In genomic region chr13:110184963-110185685, GRCm38 (mm10) we compare ENCODE assay signal across 21 mouse cellular contexts.
DNase-seq lines count a peak whose midpoint lies in the region; ATAC-seq lines count a peak whose summit lies in the region.
"Had no signal": no experiment of that assay in that cellular context is flagged by ENCODE, and none has a peak within 500 bp of the region (broad histone marks: within the 10 kb centered on the region; RNA-seq: fewer than 3 reads in every experiment).

No protein-coding gene starts in this region.

- no peak overlapping the region for H3K4me3 ChIP-seq in midbrain, embryonic 13.5 days (replicated peaks)
- no peak overlapping the region for H3K4me3 ChIP-seq in midbrain, embryonic 11.5 days (ENCODE audit: low read depth, low read length)
- H3K4me3 ChIP-seq: embryonic facial prominence, embryonic 12.5 days; hindbrain, embryonic 10.5 days; kidney, embryonic 15.5 days; stomach, embryonic 15.5 days had no signal

- WGBS in midbrain, embryonic 13.5 days: 69% methylated on average over 4 of the region's 4 CpGs
- 78% methylated on average over 4 of the region's 4 CpGs for WGBS in midbrain, embryonic 11.5 days

- no peak overlapping the region for H3K4me2 ChIP-seq in midbrain, embryonic 13.5 days (replicated peaks)
- no peak overlapping the region for H3K4me2 ChIP-seq in midbrain, embryonic 11.5 days
- H3K4me2 ChIP-seq: embryonic facial prominence, embryonic 12.5 days; kidney, embryonic 15.5 days; stomach, embryonic 15.5 days had no signal

- no peak for DNase-seq in midbrain, embryonic 11.5 days (ENCODE audit: low spot score, missing footprints)
- DNase-seq in c-Kit-positive CD71-negative TER-119-negative erythroid progenitor cells, embryonic 14.5 days (ENCODE audit: low read depth): peak; percentile 16
- DNase-seq in splenic B cell, adult 2 months (ENCODE audit: low read depth, low spot score): peak; percentile 4
- no peak for DNase-seq in right cerebral cortex, postnatal 4 days
- DNase-seq: adrenal gland, postnatal 10 days; cerebellum, adult 8-10 months; heart, adult 18-20 months; layer of hippocampus, postnatal 36 days; right cerebral cortex, adult 18-20 months; thymus, adult 2 months had no signal

- no peaks in the 10 kb centered on the region for H3K27me3 ChIP-seq in midbrain, embryonic 13.5 days
- H3K27me3 ChIP-seq in midbrain, embryonic 11.5 days (ENCODE audit: control insufficient read depth, insufficient read depth, low read length): no peaks in the 10 kb centered on the region
- no peaks in the 10 kb centered on the region for H3K27me3 ChIP-seq in splenic B cell, adult 2 months (ENCODE audit: control insufficient read depth, insufficient read depth, low read length, poor library complexity, severe bottlenecking)
- H3K27me3 ChIP-seq: embryonic facial prominence, embryonic 12.5 days; kidney, embryonic 15.5 days; stomach, embryonic 15.5 days had no signal

- peak; percentile 71; the same call in 1 of the 2 replicates for ATAC-seq in midbrain, embryonic 13.5 days
- no peak for ATAC-seq in midbrain, embryonic 11.5 days (ENCODE audit: low FRiP score)
- ATAC-seq in megakaryocyte progenitor cell, adult 5-6 weeks (replicated peaks; ENCODE audit: poor library complexity): peak; percentile 92
- no peak for ATAC-seq in megakaryocyte-erythroid progenitor cell, adult 5-6 weeks (replicated peaks; ENCODE audit: low FRiP score, low TSS enrichment, poor library complexity, severe bottlenecking)
- ATAC-seq: CD4-positive, CD25-positive, alpha-beta regulatory T cell, adult 4 months; forebrain, embryonic 16.5 days; inflammation-experienced regulatory T-cells, adult 6 months had no signal

- no peaks in the 10 kb centered on the region for H3K36me3 ChIP-seq in midbrain, embryonic 13.5 days
- no peaks in the 10 kb centered on the region for H3K36me3 ChIP-seq in midbrain, embryonic 11.5 days (ENCODE audit: control insufficient read depth, insufficient read depth, low read length)
- no peaks in the 10 kb centered on the region for H3K36me3 ChIP-seq in splenic B cell, adult 2 months (ENCODE audit: control insufficient read depth, insufficient read depth, low read length, poor library complexity, severe bottlenecking)
- H3K36me3 ChIP-seq: embryonic facial prominence, embryonic 12.5 days; hindbrain, embryonic 10.5 days; kidney, embryonic 15.5 days; stomach, embryonic 15.5 days had no signal

- H3K27ac ChIP-seq in midbrain, embryonic 13.5 days: peak overlapping the region; percentile 78; the same call in 1 of the 2 replicates
- H3K27ac ChIP-seq in midbrain, embryonic 11.5 days (ENCODE audit: low read depth, low read length): no peak overlapping the region
- H3K27ac ChIP-seq: embryonic facial prominence, embryonic 12.5 days; hindbrain, embryonic 10.5 days; kidney, embryonic 15.5 days; liver, embryonic 14.5 days; stomach, embryonic 15.5 days had no signal

- H3K4me1 ChIP-seq in midbrain, embryonic 13.5 days (replicated peaks): peaks cover 39% of the 10 kb centered on the region
- 0 out of 2 replicates have a peak, but pooled peaks cover 2% of the 10 kb centered on the region for H3K4me1 ChIP-seq in midbrain, embryonic 11.5 days (ENCODE audit: control insufficient read depth, insufficient read depth, low read length)
- H3K4me1 ChIP-seq: embryonic facial prominence, embryonic 12.5 days; hindbrain, embryonic 10.5 days; kidney, embryonic 15.5 days; stomach, embryonic 15.5 days had no signal

- H3K9ac ChIP-seq in midbrain, embryonic 13.5 days (replicated peaks): no peak overlapping the region
- no peak overlapping the region for H3K9ac ChIP-seq in midbrain, embryonic 11.5 days (ENCODE audit: low read length)
- H3K9ac ChIP-seq: embryonic facial prominence, embryonic 12.5 days; kidney, embryonic 15.5 days; liver, embryonic 14.5 days; stomach, embryonic 15.5 days had no signal

- no peaks in the 10 kb centered on the region for H3K9me3 ChIP-seq in midbrain, embryonic 13.5 days
- no peaks in the 10 kb centered on the region for H3K9me3 ChIP-seq in midbrain, embryonic 11.5 days (ENCODE audit: control insufficient read depth, low read length)
- H3K9me3 ChIP-seq: embryonic facial prominence, embryonic 12.5 days; hindbrain, embryonic 10.5 days; stomach, embryonic 15.5 days had no signal

Comparison
In these comparisons a context has a peak if more than half of its experiments do, and no peak if none do; other contexts are left out.
1. ATAC-seq: peak in midbrain, embryonic 13.5 days (single experiment) and megakaryocyte progenitor cell, adult 5-6 weeks (single experiment); none in midbrain, embryonic 11.5 days (single experiment) and megakaryocyte-erythroid progenitor cell, adult 5-6 weeks (single experiment).
2. DNase-seq: peak in c-Kit-positive CD71-negative TER-119-negative erythroid progenitor cells, embryonic 14.5 days (single experiment) and splenic B cell, adult 2 months (single experiment); none in midbrain, embryonic 11.5 days (single experiment) and right cerebral cortex, postnatal 4 days (single experiment).